Mouse (Mus musculus) thymus, adult 2 months (tissue): ENCODE measurements around the gene Ly86.

Experiments
- CTCF ChIP-seq: fragments of 200-500 bp; IDR thresholded peaks from 2 replicates; pipeline ENCODE4 v1.5.1; 2012; ENCODE audit warnings: mild to moderate bottlenecking, control low read depth, low read length, moderate library complexity, borderline replicate concordance; ENCODE audit not compliant: control insufficient read depth, poor library complexity, insufficient read depth; ENCODE audit errors: extremely low read depth
- POLR2A ChIP-seq: fragments of 200-500 bp; IDR thresholded peaks from 2 replicates; pipeline ENCODE4 v1.6.1; 2012; ENCODE audit warnings: mild to moderate bottlenecking, low read length, control low read depth, moderate library complexity; ENCODE audit not compliant: control insufficient read depth, poor library complexity, insufficient read depth; ENCODE audit errors: extremely low read depth

GRCm38 (mm10) chr13:37361249-37361648 lies 16.2 kb downstream of the Ly86 start:
- no peak for TF ChIP-seq CTCF
- TF ChIP-seq POLR2A = no peak
